Mouse (Mus musculus) adipocyte (in vitro differentiated cells): ENCODE measurements around the gene Vps11.
A peak's percentile ranks its signal among the peaks of the same experiment; 100 is the strongest.
"Not testable (repeated sequence)": the region's sequence is repeated elsewhere in the genome, so short reads cannot be mapped to it uniquely, and the experiment has no call there.

Experiments
- DNase-seq: peaks from one replicate; pipeline ENCODE4 v3.0.0-alpha.2; 2016; ENCODE audit warnings: low spot score

The Vps11 gene

DNA sequence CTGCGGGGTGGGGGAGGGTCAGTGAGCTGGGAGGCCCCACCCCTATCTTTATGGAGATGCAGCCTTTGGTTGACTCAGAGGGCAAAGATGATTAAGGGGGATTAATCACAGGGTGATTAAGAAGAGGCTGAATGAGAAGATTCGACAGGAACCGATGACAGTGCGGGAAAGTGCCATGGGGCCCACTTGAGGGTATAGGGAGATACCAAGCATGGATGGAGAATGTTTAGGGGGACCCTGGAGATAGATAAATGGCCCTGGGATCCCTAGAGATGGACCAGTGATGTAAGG, 47.3 kb downstream of the Vps11 start:
- DNase-seq: no peak

DNA sequence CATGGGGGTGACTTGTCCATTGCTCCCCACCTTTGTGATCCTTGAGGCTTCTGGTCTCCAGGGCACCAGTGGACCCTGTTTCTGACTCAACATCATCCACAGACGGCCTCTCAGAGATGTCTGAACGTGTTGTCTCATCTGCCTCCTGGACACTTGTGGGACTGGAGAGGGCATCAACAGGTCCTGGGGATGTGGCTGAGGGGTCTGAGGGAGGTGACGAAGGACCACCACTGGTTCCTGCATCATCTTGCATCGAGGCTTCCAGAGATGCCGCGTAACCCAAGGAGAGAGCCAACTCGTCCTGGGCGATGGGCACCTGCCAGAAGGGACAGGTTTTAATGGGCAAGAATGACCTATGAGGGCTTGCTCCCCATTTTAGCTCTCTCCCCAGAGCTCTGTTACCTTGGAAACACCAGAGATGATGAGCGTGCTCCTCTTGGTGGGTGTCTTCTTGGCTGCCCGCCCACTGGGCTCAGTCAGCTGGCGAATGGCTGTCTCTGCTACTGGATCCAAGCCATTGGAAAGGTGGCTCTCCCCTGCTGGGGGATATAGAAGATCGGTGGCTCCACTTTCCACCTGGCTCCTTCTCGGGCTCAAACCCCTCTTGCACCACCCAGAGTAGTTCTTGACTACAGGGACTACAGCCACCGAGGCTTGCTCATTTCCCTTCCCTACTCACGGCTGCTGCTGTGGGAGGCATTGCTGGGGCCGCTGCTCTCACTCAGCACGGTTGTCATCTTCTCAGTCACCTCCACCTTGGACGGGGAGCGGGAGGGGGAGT, 47.8 kb downstream of the Vps11 start:
- no peak for DNase-seq

DNA sequence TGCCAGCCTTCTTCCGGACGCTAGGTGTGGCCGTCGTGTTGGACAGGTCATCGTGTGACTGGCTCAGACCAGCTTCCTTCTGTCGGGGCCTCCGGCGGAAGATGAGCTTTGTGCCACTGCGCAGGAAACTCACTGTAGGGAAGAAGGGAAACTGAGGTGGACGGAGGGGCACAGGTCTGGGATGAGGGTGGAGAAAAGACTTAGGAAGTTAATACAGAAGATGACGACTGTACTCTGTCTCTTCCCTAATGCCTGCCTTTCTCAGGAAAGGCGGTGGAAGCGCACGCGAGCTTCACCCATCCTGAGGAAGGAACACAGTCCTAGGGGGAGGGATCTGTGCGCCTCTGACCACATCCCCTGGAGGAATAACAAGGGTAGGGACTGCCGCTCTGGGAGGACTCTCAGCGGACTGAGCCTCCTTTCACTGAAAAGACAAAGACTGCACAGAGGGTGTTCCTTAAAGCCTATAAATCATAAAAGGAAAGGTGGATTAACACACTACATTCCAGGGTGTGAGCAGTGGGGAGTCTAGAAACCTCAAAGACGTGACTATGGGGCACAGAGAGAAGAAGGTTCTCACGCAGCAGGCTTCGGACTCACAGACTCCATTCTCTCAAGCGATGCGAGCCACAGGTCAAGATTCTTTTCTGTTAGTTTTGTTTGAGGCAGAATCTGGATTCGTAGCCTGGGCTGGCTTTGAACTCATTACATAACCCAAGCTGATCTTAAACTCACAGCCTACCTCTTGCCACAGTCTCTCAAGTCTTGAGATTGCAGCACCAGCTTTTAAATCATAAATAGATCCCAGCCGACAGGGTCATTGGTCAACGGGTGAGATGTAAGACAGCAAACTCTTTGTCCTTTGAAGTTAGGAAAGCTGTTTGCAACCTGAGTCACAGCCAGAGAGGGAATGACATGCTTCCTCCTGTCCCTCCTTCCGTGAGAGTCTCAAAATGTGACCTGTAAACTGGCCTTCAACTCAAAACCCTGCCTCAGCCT, 50.0 kb downstream of the Vps11 start:
- DNase-seq: no peak

DNA sequence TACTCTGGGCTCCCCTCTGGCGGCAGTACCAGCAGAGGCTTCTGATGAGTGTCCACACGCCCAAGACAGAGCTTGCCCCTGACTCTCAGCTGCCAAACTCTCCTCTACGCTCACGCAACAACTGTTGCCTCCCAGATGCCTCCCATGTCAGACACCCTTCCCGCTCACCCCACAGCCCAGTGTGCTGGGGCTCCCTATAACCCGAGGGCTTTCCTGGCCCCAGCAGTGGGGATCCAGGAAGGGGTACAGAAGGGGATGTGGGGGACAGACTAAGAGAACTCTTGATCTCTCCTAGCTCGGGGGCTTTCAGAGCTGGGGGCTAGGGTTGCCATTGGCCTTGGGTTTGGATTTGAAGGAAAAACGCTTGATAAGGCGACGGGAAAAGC, 50.7 kb downstream of the Vps11 start:
- DNase-seq: no peak

DNA sequence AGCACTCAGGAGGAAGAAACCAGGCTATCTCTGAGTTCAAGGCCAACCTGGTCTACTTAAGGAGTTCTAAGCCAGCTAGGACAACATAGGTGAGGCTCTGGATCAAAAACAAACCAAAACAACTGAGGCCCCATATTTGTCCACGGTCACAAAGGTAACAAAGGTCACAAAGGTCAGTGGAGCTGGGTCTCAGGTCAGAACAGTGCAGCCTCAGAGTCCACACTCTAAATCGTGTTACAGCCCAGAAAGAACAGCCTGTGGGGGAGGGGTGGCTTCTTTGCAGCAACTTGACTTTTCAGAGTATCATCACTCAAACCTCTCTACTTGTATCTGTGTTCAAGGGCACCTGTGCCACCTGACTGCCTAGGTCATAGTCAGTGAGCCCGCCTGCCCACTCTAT, 51.7 kb downstream of the Vps11 start:
- DNase-seq: no peak

DNA sequence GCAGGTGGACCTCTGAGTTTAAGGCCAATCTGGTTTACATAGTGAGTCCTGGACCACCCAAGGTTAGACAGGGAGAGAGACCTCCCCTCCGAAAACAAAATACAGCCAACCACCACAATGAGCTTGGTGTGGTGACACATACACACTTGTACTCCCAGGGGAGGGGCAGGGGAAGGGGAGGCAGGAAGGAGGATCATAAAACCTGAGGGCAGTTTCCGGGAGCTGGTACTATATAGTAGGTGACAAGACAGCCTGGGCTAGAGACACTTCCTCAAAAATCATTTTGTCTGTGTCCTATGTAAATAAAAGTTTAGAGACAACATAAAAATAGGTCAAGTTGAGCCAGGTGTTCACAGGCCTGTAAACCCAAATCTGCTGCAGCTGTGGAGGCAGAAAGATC, 54.2 kb downstream of the Vps11 start:
- DNase-seq: no peak

DNA sequence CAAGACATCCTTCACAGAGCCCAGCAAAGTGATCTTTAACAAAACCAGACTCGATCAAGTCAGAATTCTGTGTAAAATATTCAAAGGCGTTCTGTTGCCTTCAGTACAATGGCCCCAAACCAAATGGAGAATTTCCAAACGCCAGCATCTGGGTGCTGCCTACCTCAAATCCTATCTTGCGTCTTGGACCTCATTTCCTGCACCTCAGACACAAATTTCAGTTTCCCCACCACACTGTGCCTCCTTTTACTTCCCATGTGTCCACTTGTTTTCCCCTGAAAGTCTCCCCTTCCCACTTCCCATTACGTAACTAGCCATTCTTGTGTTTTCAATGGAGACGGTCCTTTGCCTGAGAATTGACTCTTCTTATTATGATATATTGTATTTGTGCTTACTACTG, 54.9 kb downstream of the Vps11 start:
- no peak for DNase-seq

DNA sequence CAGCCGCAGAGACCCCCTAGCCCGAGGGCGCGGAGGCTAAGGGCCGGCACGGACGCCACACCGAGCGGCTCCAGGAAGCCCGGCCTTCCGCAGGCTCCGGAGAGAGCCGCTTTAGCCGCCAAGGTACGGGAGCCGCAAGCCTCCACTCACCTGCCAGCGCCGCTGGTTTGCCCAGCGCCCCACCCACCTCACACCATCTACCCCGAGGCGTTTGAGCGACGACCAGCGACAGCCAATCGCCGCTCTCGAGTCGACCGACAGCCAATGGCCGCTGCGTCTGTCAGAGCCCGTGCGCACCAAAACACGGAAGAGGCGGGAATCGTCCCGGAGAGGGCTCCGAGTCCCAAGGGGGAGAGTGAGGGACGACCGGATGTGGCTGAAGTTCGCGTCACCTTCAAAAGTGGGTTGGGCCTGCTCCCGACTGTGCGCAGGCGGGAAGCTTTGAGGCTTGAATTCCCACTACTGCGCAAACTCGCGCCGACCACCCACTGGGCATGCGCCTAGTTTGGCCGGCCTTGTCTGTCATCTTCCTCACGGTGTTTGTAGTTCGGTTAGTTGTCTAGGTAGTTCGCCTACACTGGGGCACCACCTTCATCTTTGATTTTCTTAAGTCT, 55.9 kb downstream of the Vps11 start, which contains the start of gene Hinfp:
TSS of gene Hinfp (minus strand) at position 206 of the 614 bp plus-strand sequence.
- peak; percentile 99 for DNase-seq

DNA sequence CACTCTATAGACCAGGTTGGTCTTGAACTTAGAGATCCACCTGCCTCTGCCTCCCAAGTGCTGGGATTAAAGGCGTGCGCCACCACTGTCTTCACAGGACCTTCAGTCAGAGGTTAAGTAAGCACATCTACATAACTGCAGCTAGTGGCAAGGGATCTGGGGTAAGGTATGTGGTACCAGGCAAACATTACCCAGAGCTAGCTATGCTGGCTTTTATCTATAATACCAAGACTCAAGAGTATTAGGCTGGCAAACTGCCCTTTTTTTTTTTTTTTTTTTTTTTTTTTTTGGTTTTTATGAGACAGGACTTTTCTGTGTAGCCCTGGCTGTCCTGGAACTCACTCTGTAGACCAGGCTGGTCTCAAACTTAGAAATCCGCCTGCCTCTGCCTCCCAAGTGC, 61.5 kb downstream of the Vps11 start:
- DNase-seq: not testable (repeated sequence)
